Comparison of ENCODE assay signal across 7 mouse cellular contexts in the genomic region with DNA sequence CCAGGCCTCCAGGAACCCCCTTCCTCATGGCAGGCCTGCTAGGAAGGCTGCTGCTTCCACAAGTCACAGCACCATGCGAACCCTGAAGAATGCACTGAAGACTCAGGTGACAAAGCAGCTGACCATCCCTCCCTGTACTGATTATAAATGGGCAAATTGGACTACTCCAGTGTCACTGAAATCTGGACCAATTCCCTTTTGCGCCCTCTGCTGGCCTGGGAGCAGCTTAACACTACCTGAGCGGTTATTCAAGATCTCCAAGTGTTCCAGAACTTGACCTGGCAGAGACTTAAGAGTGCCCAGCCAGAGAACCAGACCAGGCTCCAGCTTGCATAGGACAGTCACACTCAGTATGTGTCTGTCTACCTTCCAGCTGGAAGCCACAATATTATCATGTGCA. TPM values are rescaled to one million over a fixed set of nuclear protein-coding genes. Genes with fewer than 3 reads are reported as not detected.
DNase-seq lines count a peak whose midpoint lies in the region; ATAC-seq lines count a peak whose summit lies in the region.

No protein-coding gene starts in this region.

- peak; percentile 41 for ATAC-seq in CD4-positive, CD25-positive, alpha-beta regulatory T cell, adult 4 months

- peak; percentile 90 for DNase-seq in NIH3T3 (ENCODE audit: low read depth)
- DNase-seq in cerebellum, adult 9-11 months, result peak; percentile 81
- peak; percentile 60 for DNase-seq in gastrocnemius, postnatal 25 days
- peak; percentile 22 to 67 for DNase-seq in layer of hippocampus, adult 18-20 months (ENCODE audit: low spot score in 2 of 2)
- DNase-seq in lung, postnatal 25 days (ENCODE audit: low spot score), result peak; percentile 89
- peak; percentile 60 for DNase-seq in spleen, adult 12 weeks (ENCODE audit: low spot score)

RNA-seq across cellular contexts. Expression of a gene that starts 14.8 kb away (rescaled TPM):
- 10 to 100 TPM; 48.4 to 51.4 TPM for polyA plus RNA-seq in CD4-positive, CD25-positive, alpha-beta regulatory T cell, adult 4 months (2017; shearing (Covaris generic))
- total RNA-seq in gastrocnemius, postnatal 25 days (2021), result 100 to 1,000 TPM; 208 to 217 TPM
- total RNA-seq in layer of hippocampus, adult 18-20 months (2021), result 100 to 1,000 TPM; 127 to 137 TPM

RNA-seq across cellular contexts. Expression of a gene that starts 21.7 kb away (rescaled TPM):
- polyA plus RNA-seq in CD4-positive, CD25-positive, alpha-beta regulatory T cell, adult 4 months (2017; shearing (Covaris generic)), result 10 to 100 TPM; 55.3 to 67.5 TPM
- total RNA-seq in gastrocnemius, postnatal 25 days (2021), result 10 to 100 TPM; 16.2 to 17.4 TPM
- total RNA-seq in layer of hippocampus, adult 18-20 months (2021), result 10 to 100 TPM; 51.1 to 55.8 TPM

RNA-seq across cellular contexts. Expression of a gene that starts 50.0 kb away (rescaled TPM):
- polyA plus RNA-seq in CD4-positive, CD25-positive, alpha-beta regulatory T cell, adult 4 months (2017; shearing (Covaris generic)), result 100 to 1,000 TPM; 160 to 180 TPM
- 10 to 100 TPM; 31.5 to 36.2 TPM for total RNA-seq in gastrocnemius, postnatal 25 days (2021)
- total RNA-seq in layer of hippocampus, adult 18-20 months (2021), result 10 to 100 TPM; 97.4 to 99.3 TPM

RNA-seq across cellular contexts. Expression of a gene that starts 50.3 kb away (rescaled TPM):
- 1 to 10 TPM; 2.8 to 4.2 TPM for polyA plus RNA-seq in CD4-positive, CD25-positive, alpha-beta regulatory T cell, adult 4 months (2017; shearing (Covaris generic))
- total RNA-seq in gastrocnemius, postnatal 25 days (2021), result under 1 TPM; 0.28 to 0.99 TPM
- 1 to 10 TPM; 1.8 to 3.5 TPM for total RNA-seq in layer of hippocampus, adult 18-20 months (2021)

Comparison
In these comparisons a context has a peak if more than half of its experiments do, and no peak if none do; other contexts are left out.
1. Peak in every context shown above with its lines: DNase-seq and ATAC-seq.